Mouse (Mus musculus): ENCODE results near the gene Zscan12. TPM values are rescaled to one million over a fixed set of nuclear protein-coding genes. Genes with fewer than 3 reads are reported as not detected.

The Zscan12 gene
- total and polyA plus RNA-seq, 3 experiments, result 1.3 to 5.1 (median 4.8) TPM

DNA sequence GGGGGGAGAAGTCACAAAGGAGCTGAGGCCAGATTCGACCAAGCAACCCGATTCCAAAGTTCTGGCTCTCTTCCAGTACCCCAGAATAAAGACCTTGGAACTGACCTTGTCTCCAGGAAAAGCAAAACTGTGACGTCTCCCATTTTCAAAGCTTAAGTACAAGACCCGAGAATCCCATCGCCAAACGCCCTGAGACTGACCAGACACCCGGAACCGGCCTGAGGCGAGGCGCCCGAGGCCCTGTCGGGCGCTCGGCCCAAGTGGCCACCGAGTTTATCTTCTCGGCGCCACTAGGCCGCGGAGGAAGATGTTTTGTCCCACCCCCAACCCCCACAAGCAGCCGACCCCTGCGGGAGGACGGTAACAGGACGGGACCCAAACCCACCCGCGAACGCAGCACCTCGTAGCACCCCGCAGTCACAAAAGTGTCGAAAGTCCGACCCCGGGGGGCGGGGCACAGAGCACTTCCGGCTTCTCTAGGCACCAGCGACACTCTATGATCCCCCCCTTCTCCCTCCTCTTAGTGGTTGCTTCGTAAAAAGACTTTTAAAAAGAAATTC is 39.7 kb downstream of the Zscan12 start, which contains the start of gene Zkscan3:
Gene Zkscan3, minus strand, starts transcription at position 469 of the 560 bp plus-strand sequence.
- under 1% methylated on average over 35 of the region's 35 CpGs for WGBS
- H3K4me1 ChIP-seq (ENCODE audit: control insufficient read depth, insufficient read depth, low read length), result peaks cover 6% of the 10 kb centered on the region
- H3K79me2 ChIP-seq (replicated peaks; ENCODE audit: control insufficient read depth, insufficient read depth, low read length), result no peaks in the 10 kb centered on the region
- peaks cover 27% of the 10 kb centered on the region for H3K36me3 ChIP-seq (ENCODE audit: control insufficient read depth, insufficient read depth, low read length)
- no peaks in the 10 kb centered on the region for H3K27me3 ChIP-seq (ENCODE audit: control insufficient read depth, insufficient read depth, low read length)
- peak within 1 kb of the TSS; percentile 88 for H3K4me3 ChIP-seq
- peak; percentile 86 for TF ChIP-seq POLR2A (IDR thresholded peaks at IDR 0.05; ENCODE audit: insufficient read depth, low read depth, low read length)
- TF ChIP-seq EP300 (IDR thresholded peaks at IDR 0.05; ENCODE audit: insufficient read depth, low read depth, low read length), result 0 out of 2 replicates have a peak, but pooled peaks have one; percentile 46
- no peak for TF ChIP-seq CTCF (IDR thresholded peaks at IDR 0.05)
- H3K9ac ChIP-seq (ENCODE audit: low read depth, low read length), result peak within 1 kb of the TSS; percentile 88
- intact Hi-C loops (cut with DNase I), result loop anchor here (1.0 to 5.0 kb wide), 5 partner anchors 40 to 129 kb away; partner anchors contain the start of genes Nkapl, Zkscan8, Zscan12 and Zscan26
- H3K27ac ChIP-seq, result peak within 1 kb of the TSS; percentile 95
- peak; percentile 87 to 90 for DNase-seq

DNA sequence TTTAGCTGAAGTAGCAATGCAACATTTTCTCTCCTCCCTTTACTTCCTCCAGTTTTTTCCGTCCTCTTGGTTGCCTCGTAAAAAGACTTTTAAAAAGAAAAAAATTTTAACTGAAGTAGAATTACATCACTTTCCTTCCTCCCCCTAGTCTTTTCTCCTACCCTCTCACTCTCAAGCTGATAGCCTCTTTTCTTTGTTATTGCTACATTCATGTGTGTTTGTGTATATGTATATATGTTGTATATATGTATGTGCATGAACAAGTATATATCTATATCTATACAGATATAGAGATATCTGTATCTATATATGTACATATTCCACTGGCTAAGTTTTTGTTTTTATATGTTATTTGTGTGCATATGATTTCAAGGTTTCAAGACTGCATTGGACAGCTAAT is 40.2 kb downstream of the Zscan12 start:
- peaks cover 6% of the 10 kb centered on the region for H3K4me1 ChIP-seq (ENCODE audit: control insufficient read depth, insufficient read depth, low read length)
- peak overlapping the region; percentile 88 for H3K4me3 ChIP-seq
- no peak overlapping the region; the same call in 1 of the 2 replicates for H3K9ac ChIP-seq (ENCODE audit: low read depth, low read length)
- H3K79me2 ChIP-seq (replicated peaks; ENCODE audit: control insufficient read depth, insufficient read depth, low read length), result no peaks in the 10 kb centered on the region
- DNase-seq, result no peak
- H3K27me3 ChIP-seq (ENCODE audit: control insufficient read depth, insufficient read depth, low read length), result no peaks in the 10 kb centered on the region
- WGBS, result 0% methylated on average over 2 of the region's 2 CpGs
- peak overlapping the region; percentile 95 for H3K27ac ChIP-seq
- H3K36me3 ChIP-seq (ENCODE audit: control insufficient read depth, insufficient read depth, low read length), result peaks cover 24% of the 10 kb centered on the region
- intact Hi-C loops (cut with DNase I), result loop anchor here (1.0 to 5.0 kb wide), 5 partner anchors 41 to 128 kb away; partner anchors contain the start of genes Nkapl, Zkscan8, Zscan12 and Zscan26
- TF ChIP-seq EP300 (IDR thresholded peaks at IDR 0.05; ENCODE audit: insufficient read depth, low read depth, low read length), result no peak
- no peak for TF ChIP-seq CTCF (IDR thresholded peaks at IDR 0.05)
- no peak for TF ChIP-seq POLR2A (IDR thresholded peaks at IDR 0.05; ENCODE audit: insufficient read depth, low read depth, low read length)

DNA sequence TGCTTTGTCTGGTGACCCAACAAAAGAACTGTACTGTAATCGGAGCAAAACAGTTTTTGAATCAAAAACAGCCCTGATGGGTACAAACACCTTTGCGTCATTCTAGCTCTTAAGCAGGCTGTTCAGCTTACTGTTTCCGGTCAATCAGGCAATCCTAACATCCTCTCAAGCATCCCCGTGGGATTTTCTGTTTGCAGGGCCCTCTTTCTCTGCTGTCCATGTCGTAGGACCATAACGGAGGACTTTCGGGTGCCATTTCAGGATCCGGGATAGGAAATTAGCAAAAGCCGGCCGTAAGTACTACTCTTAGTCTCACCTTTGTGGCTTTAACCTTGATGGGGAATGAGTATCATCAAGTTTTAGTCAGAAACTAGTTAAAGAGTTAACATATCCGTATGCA is 44.7 kb downstream of the Zscan12 start:
- 50% methylated on average over 11 of the region's 11 CpGs for WGBS
- TF ChIP-seq POLR2A (IDR thresholded peaks at IDR 0.05; ENCODE audit: insufficient read depth, low read depth, low read length) (no peak), CTCF (IDR thresholded peaks at IDR 0.05) (no peak), EP300 (IDR thresholded peaks at IDR 0.05; ENCODE audit: insufficient read depth, low read depth, low read length) (no peak)
- Histone ChIP-seq H3K79me2 (replicated peaks; ENCODE audit: control insufficient read depth, insufficient read depth, low read length) (no peaks in the 10 kb centered on the region), H3K4me1 (ENCODE audit: control insufficient read depth, insufficient read depth, low read length) (no peaks in the 10 kb centered on the region; the same call in 1 of the 2 replicates), H3K36me3 (ENCODE audit: control insufficient read depth, insufficient read depth, low read length) (no peaks in the 10 kb centered on the region), H3K27me3 (ENCODE audit: control insufficient read depth, insufficient read depth, low read length) (no peaks in the 10 kb centered on the region), H3K9ac (ENCODE audit: low read depth, low read length) (peak overlapping the region; percentile 12), H3K4me3 (peak overlapping the region; percentile 77), H3K27ac (peak overlapping the region; percentile 96)
- peak in 1 of 2 experiments; percentile 7 for DNase-seq
- intact Hi-C loops (cut with DNase I), result loop anchor here (5.0 kb wide), 1 partner anchor 235 kb away; no protein-coding TSS in a partner anchor

DNA sequence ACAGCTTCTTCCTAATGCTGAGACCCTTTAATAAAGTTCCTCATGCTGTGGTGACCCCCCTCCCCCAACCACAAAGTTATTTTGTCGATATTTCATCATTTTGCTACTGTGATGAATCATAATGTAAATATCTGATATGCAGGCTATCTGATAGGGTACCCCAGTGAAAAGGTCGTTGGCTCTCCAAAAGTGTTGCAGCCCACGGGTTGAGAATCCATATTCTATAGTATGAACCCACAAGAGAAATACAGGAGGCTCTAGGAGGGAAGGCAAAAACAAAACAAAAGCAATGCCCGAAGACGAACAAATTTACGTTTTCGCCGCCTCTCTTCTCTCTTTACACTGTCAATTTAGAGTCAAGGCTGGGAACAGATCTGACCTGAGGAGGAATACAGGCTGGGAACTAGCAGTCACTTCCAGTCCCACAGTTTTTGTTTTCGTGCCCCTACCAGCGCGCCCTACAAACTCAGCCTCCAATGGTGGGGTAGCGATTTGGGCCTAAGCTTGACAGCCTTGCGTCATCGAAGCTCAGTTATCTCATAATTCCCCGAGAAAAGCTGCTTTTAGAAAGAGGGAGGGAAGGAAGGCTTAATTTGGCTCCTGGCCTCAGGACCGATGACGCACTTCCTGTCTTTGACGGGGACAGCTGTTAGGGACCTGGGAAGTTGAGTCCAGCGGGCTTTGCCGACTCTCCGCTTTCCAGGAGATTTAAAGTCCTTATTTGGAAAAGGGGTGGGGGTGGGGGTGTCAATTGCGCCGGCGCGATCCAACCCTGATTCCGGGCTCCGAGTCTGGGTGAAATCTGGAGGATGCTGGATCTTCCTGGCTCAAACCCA is 45.6 kb downstream of the Zscan12 start:
- Histone ChIP-seq H3K4me3 (peak overlapping the region; percentile 77), H3K36me3 (ENCODE audit: control insufficient read depth, insufficient read depth, low read length) (no peaks in the 10 kb centered on the region), H3K4me1 (ENCODE audit: control insufficient read depth, insufficient read depth, low read length) (no peaks in the 10 kb centered on the region; the same call in 1 of the 2 replicates), H3K9ac (ENCODE audit: low read depth, low read length) (peak overlapping the region; percentile 90), H3K27ac (peak overlapping the region; percentile 96), H3K27me3 (ENCODE audit: control insufficient read depth, insufficient read depth, low read length) (no peaks in the 10 kb centered on the region), H3K79me2 (replicated peaks; ENCODE audit: control insufficient read depth, insufficient read depth, low read length) (no peaks in the 10 kb centered on the region)
- intact Hi-C loops (cut with DNase I), result loop anchor here (5.0 kb wide), 1 partner anchor 236 kb away; no protein-coding TSS in a partner anchor
- peak; percentile 86 to 90 for DNase-seq
- TF ChIP-seq POLR2A (IDR thresholded peaks at IDR 0.05; ENCODE audit: insufficient read depth, low read depth, low read length) (peak; percentile 74), EP300 (IDR thresholded peaks at IDR 0.05; ENCODE audit: insufficient read depth, low read depth, low read length) (0 out of 2 replicates have a peak, but pooled peaks have one; percentile 35), CTCF (IDR thresholded peaks at IDR 0.05) (no peak)
- 2% methylated on average over 27 of the region's 27 CpGs for WGBS

DNA sequence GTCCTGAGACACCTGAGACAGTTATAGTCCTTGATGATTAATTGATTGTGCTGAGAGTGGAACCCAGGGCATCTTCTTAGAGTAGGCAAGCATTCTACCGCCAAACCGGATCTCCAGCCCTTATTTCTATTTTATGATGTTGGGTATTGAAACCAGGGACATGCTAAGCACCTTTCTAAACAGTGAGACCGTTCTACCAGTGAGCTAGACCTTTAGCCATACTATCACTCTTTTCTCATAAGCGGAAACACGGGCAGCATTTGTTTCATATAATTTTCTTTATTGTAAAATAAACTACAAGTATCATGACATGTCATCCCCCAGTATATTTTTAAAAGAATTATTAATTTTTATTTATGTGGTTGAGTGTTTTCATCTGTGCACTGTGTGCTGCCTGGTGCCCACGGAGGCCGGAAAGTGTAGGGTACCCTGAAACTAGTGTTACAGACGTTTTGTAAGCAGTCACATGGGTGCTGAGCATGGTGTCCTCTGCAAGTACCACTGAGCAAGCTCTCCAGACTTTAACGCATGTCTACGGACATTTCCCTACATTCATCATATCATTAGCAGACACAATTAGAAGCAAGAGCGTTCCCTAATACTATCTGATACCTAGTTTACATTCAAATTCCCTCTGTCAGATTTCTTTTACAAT is 46.3 kb downstream of the Zscan12 start:
- peak overlapping the region; percentile 96 for H3K27ac ChIP-seq
- H3K9ac ChIP-seq (ENCODE audit: low read depth, low read length), result peak overlapping the region; percentile 33
- H3K4me1 ChIP-seq (ENCODE audit: control insufficient read depth, insufficient read depth, low read length), result no peaks in the 10 kb centered on the region; the same call in 1 of the 2 replicates
- intact Hi-C loops (cut with DNase I), result loop anchor here (5.0 kb wide), 1 partner anchor 237 kb away; no protein-coding TSS in a partner anchor
- DNase-seq, result no peak
- no peaks in the 10 kb centered on the region for H3K27me3 ChIP-seq (ENCODE audit: control insufficient read depth, insufficient read depth, low read length)
- WGBS, result 55% methylated on average over 11 of the region's 11 CpGs
- no peaks in the 10 kb centered on the region for H3K79me2 ChIP-seq (replicated peaks; ENCODE audit: control insufficient read depth, insufficient read depth, low read length)
- TF ChIP-seq POLR2A (IDR thresholded peaks at IDR 0.05; ENCODE audit: insufficient read depth, low read depth, low read length) (no peak), CTCF (IDR thresholded peaks at IDR 0.05) (no peak), EP300 (IDR thresholded peaks at IDR 0.05; ENCODE audit: insufficient read depth, low read depth, low read length) (no peak)
- peak overlapping the region; percentile 77 for H3K4me3 ChIP-seq
- H3K36me3 ChIP-seq (ENCODE audit: control insufficient read depth, insufficient read depth, low read length), result no peaks in the 10 kb centered on the region
